Mouse (Mus musculus) limb, embryonic 10.5 days (tissue): Measurements from ENCODE around the gene Kyat1. TPM values are rescaled to one million over a fixed set of nuclear protein-coding genes. Genes with fewer than 3 reads are reported as not detected.

Source experiments
- DNase-seq: peaks from one replicate; pipeline ENCODE4 v3.0.0-alpha.2; 2017; ENCODE audit warnings: low spot score
- H3K27ac ChIP-seq: fragments of 300-500 bp; sonication (generic); 2 replicates; pipeline ENCODE4 v1.5.1; 2016; ENCODE audit warnings: mild to moderate bottlenecking
- H3K27me3 ChIP-seq: fragments of 300-500 bp; sonication (generic); 2 replicates; pipeline ENCODE4 v1.6.1; 2016; ENCODE audit warnings: low read depth, mild to moderate bottlenecking; ENCODE audit not compliant: poor library complexity, severe bottlenecking
- H3K36me3 ChIP-seq: fragments of 300-500 bp; sonication (generic); 2 replicates; pipeline ENCODE4 v1.6.1; 2016; ENCODE audit warnings: mild to moderate bottlenecking, moderate library complexity
- H3K4me1 ChIP-seq: fragments of 300-500 bp; sonication (generic); 2 replicates; pipeline ENCODE4 v1.6.1; 2016
- H3K4me3 ChIP-seq: fragments of 300-500 bp; sonication (generic); 2 replicates; pipeline ENCODE4 v1.5.1; 2016; ENCODE audit warnings: mild to moderate bottlenecking, moderate library complexity
- H3K9me3 ChIP-seq: fragments of 300-500 bp; sonication (generic); replicated peaks from 2 replicates; pipeline ENCODE4 v1.6.1; 2016; ENCODE audit warnings: mild to moderate bottlenecking
- WGBS: fragments of 180-500 bp; shearing (Covaris S2); methylation state at CpG from one replicate; pipeline ENCODE4 v1.1.7; 2016; 5-methylcytosine and 5-hydroxymethylcytosine counted together
- polyA plus RNA-seq: library from polyadenylated mRNA; unstranded; fragments of >200 nt; fragmentation: Nextera tagmentation; extraction: Ambion mirVana; gene quantifications from 2 replicates; pipeline ENCODE4 v1.2.1, GENCODE M21; 2016

Kyat1 gene
- polyA plus RNA-seq, 1 experiment from 2014 or later = 8.4 TPM

- no peaks in the 10 kb centered on the region for H3K36me3 ChIP-seq
- 72% methylated on average over 5 of the region's 5 CpGs for WGBS
- DNase-seq = no peak
- H3K9me3 ChIP-seq = no peaks in the 10 kb centered on the region
- peaks cover 19% of the 10 kb centered on the region for H3K4me1 ChIP-seq
- no peak overlapping the region for H3K4me3 ChIP-seq
- H3K27ac ChIP-seq = no peak overlapping the region
- H3K27me3 ChIP-seq = no peaks in the 10 kb centered on the region
Observed at GRCm38 (mm10) chr2:30207886-30208285, 2.2 kb upstream of the Kyat1 start.

- 90% methylated on average over 4 of the region's 4 CpGs for WGBS
- DNase-seq = no peak
Observed at GRCm38 (mm10) chr2:30207401-30207800, 1.8 kb upstream of the Kyat1 start.

GRCm38 (mm10) chr2:30205255-30205628 is 405 bp downstream of the Kyat1 start:
- Histone ChIP-seq H3K27ac (peak overlapping the region; percentile 78), H3K36me3 (no peaks in the 10 kb centered on the region), H3K9me3 (no peaks in the 10 kb centered on the region), H3K27me3 (no peaks in the 10 kb centered on the region), H3K4me3 (peak overlapping the region; percentile 83), H3K4me1 (peaks cover 19% of the 10 kb centered on the region)
- DNase-seq = no peak
- WGBS = 5% methylated on average over 13 of the region's 13 CpGs

More at GRCm38 (mm10) chr2:30207401-30207800, 1.8 kb upstream of the Kyat1 start:
- Histone ChIP-seq H3K4me1 (peaks cover 19% of the 10 kb centered on the region), H3K27ac (no peak overlapping the region), H3K27me3 (no peaks in the 10 kb centered on the region), H3K9me3 (no peaks in the 10 kb centered on the region), H3K36me3 (no peaks in the 10 kb centered on the region), H3K4me3 (no peak overlapping the region)

GRCm38 (mm10) chr2:30203439-30203838 is 2.2 kb downstream of the Kyat1 start:
- no peak overlapping the region for H3K4me3 ChIP-seq
- WGBS = 83% methylated on average over 7 of the region's 7 CpGs
- no peaks in the 10 kb centered on the region for H3K27me3 ChIP-seq
- H3K4me1 ChIP-seq = peaks cover 19% of the 10 kb centered on the region
- no peak overlapping the region for H3K27ac ChIP-seq
- DNase-seq = no peak
- no peaks in the 10 kb centered on the region for H3K9me3 ChIP-seq
- H3K36me3 ChIP-seq = no peaks in the 10 kb centered on the region

- no peaks in the 10 kb centered on the region for H3K36me3 ChIP-seq
Observed at GRCm38 (mm10) chr2:30200388-30200925, 5.2 kb downstream of the Kyat1 start.

GRCm38 (mm10) chr2:30199984-30200383 is 5.7 kb downstream of the Kyat1 start:
- DNase-seq = no peak
- H3K9me3 ChIP-seq = no peaks in the 10 kb centered on the region
- H3K27me3 ChIP-seq = no peaks in the 10 kb centered on the region
- peaks cover 6% of the 10 kb centered on the region for H3K4me1 ChIP-seq
- WGBS = 73% methylated on average over 1 of the region's 1 CpGs
- H3K36me3 ChIP-seq = no peaks in the 10 kb centered on the region
- H3K27ac ChIP-seq = no peak overlapping the region
- no peak overlapping the region for H3K4me3 ChIP-seq

More at GRCm38 (mm10) chr2:30200388-30200925, 5.2 kb downstream of the Kyat1 start:
- 85% methylated on average over 5 of the region's 5 CpGs for whole genome bisulfite sequencing
- Histone ChIP-seq H3K27ac (no peak overlapping the region), H3K27me3 (no peaks in the 10 kb centered on the region), H3K4me1 (peaks cover 6% of the 10 kb centered on the region), H3K9me3 (no peaks in the 10 kb centered on the region), H3K4me3 (no peak overlapping the region)
- no peak for DNase-seq

- no peak for DNase-seq
- no peaks in the 10 kb centered on the region for H3K27me3 ChIP-seq
- no peak overlapping the region for H3K27ac ChIP-seq
- H3K36me3 ChIP-seq = no peaks in the 10 kb centered on the region
- no peaks in the 10 kb centered on the region for H3K9me3 ChIP-seq
- WGBS = 77% methylated on average over 4 of the region's 4 CpGs
- no peaks in the 10 kb centered on the region for H3K4me1 ChIP-seq
- no peak overlapping the region for H3K4me3 ChIP-seq
Observed at GRCm38 (mm10) chr2:30198021-30198420, 7.6 kb downstream of the Kyat1 start.

- Histone ChIP-seq H3K4me1 (no peaks in the 10 kb centered on the region), H3K27ac (no peak overlapping the region), H3K4me3 (no peak overlapping the region), H3K9me3 (no peaks in the 10 kb centered on the region), H3K36me3 (peaks cover 3% of the 10 kb centered on the region; the same call in 1 of the 2 replicates), H3K27me3 (no peaks in the 10 kb centered on the region)
- 88% methylated on average over 3 of the region's 3 CpGs for WGBS
- no peak for DNase-seq
Observed at GRCm38 (mm10) chr2:30194656-30195055, 11.0 kb downstream of the Kyat1 start.

- Histone ChIP-seq H3K27me3 (no peaks in the 10 kb centered on the region), H3K4me1 (no peaks in the 10 kb centered on the region), H3K27ac (no peak overlapping the region), H3K36me3 (peaks cover 3% of the 10 kb centered on the region; the same call in 1 of the 2 replicates), H3K4me3 (no peak overlapping the region), H3K9me3 (no peaks in the 10 kb centered on the region)
- DNase-seq = no peak
- WGBS = 88% methylated on average over 12 of the region's 12 CpGs
Observed at GRCm38 (mm10) chr2:30191790-30192580, 13.7 kb downstream of the Kyat1 start.

GRCm38 (mm10) chr2:30185681-30186080 is 20.0 kb downstream of the Kyat1 start:
- peaks cover 16% of the 10 kb centered on the region for H3K36me3 ChIP-seq
- 0 out of 2 replicates have a peak overlapping the region, but pooled peaks have one; percentile 36 for H3K27ac ChIP-seq
- WGBS = 83% methylated on average over 3 of the region's 3 CpGs
- no peak for DNase-seq
- no peaks in the 10 kb centered on the region for H3K27me3 ChIP-seq
- no peaks in the 10 kb centered on the region for H3K4me1 ChIP-seq
- H3K9me3 ChIP-seq = no peaks in the 10 kb centered on the region
- H3K4me3 ChIP-seq = no peak overlapping the region

- no peaks in the 10 kb centered on the region for H3K9me3 ChIP-seq
- H3K27ac ChIP-seq = no peak overlapping the region
- peaks cover 13% of the 10 kb centered on the region for H3K36me3 ChIP-seq
- DNase-seq = no peak
- no peak overlapping the region for H3K4me3 ChIP-seq
- H3K27me3 ChIP-seq = no peaks in the 10 kb centered on the region
- no peaks in the 10 kb centered on the region for H3K4me1 ChIP-seq
- 91% methylated on average over 6 of the region's 6 CpGs for WGBS
Observed at GRCm38 (mm10) chr2:30185276-30185675, 20.4 kb downstream of the Kyat1 start.

GRCm38 (mm10) chr2:30183721-30184120 is 21.9 kb downstream of the Kyat1 start:
- H3K9me3 ChIP-seq = no peaks in the 10 kb centered on the region
- no peak overlapping the region; the same call in 1 of the 2 replicates for H3K4me3 ChIP-seq
- no peaks in the 10 kb centered on the region for H3K4me1 ChIP-seq
- 70% methylated on average over 3 of the region's 3 CpGs for WGBS
- DNase-seq = no peak
- H3K27ac ChIP-seq = no peak overlapping the region
- peaks cover 13% of the 10 kb centered on the region for H3K36me3 ChIP-seq
- H3K27me3 ChIP-seq = no peaks in the 10 kb centered on the region

- WGBS = 91% methylated on average over 2 of the region's 2 CpGs
- Histone ChIP-seq H3K36me3 (peaks cover 14% of the 10 kb centered on the region), H3K4me3 (no peak overlapping the region), H3K27ac (no peak overlapping the region), H3K27me3 (no peaks in the 10 kb centered on the region), H3K9me3 (no peaks in the 10 kb centered on the region), H3K4me1 (peaks cover 9% of the 10 kb centered on the region)
- no peak for DNase-seq
Observed at GRCm38 (mm10) chr2:30182424-30182823, 23.2 kb downstream of the Kyat1 start.
